30 mouse cellular contexts compared by ENCODE assay signal in genomic region chr17:56740788-56741160, GRCm38 (mm10). TPM values are rescaled to one million over a fixed set of nuclear protein-coding genes. Genes with fewer than 3 reads are reported as not detected.
DNase-seq lines count a peak whose midpoint lies in the region; ATAC-seq and TF ChIP-seq lines count a peak whose summit lies in the region.
"Had no signal": no experiment of that assay in that cellular context is flagged by ENCODE, and none has a peak within 500 bp of the region (broad histone marks: within the 10 kb centered on the region; RNA-seq: fewer than 3 reads in every experiment).

No protein-coding gene starts in this region.

- no peak for TF ChIP-seq POLR2A in cerebellum, adult 2 months (IDR thresholded peaks at IDR 0.05; ENCODE audit: borderline replicate concordance, insufficient read depth, low read length)

- in situ Hi-C loops in ES-E14 (cut with MboI; ENCODE audit: low sequenced_read_pairs in 2 of 2, unreplicated experiment in 2 of 2): no loop called here

- H3K36me3 ChIP-seq in heart, embryonic 10.5 days: no peaks in the 10 kb centered on the region
- no peaks in the 10 kb centered on the region for H3K36me3 ChIP-seq in heart, embryonic 16.5 days (ENCODE audit: control insufficient read depth, insufficient read depth)
- H3K36me3 ChIP-seq in lung, postnatal 0 days (ENCODE audit: insufficient read depth, low read length): no peaks in the 10 kb centered on the region
- H3K36me3 ChIP-seq in ES-E14 (ENCODE audit: control insufficient read depth, insufficient read depth, low read length, poor library complexity, severe bottlenecking): no peaks in the 10 kb centered on the region
- H3K36me3 ChIP-seq: embryonic facial prominence, embryonic 13.5 days; forebrain, embryonic 10.5 days; forebrain, embryonic 15.5 days; hindbrain, embryonic 10.5 days; hindbrain, embryonic 15.5 days; kidney, embryonic 15.5 days; limb, embryonic 12.5 days; liver, embryonic 15.5 days had no signal

- H3K9ac ChIP-seq in heart, embryonic 16.5 days (ENCODE audit: low read length): no peak overlapping the region; the same call in 1 of the 2 replicates
- no peak overlapping the region for H3K9ac ChIP-seq in lung, postnatal 0 days (replicated peaks; ENCODE audit: low read depth)
- H3K9ac ChIP-seq in ES-E14 (ENCODE audit: insufficient read depth, low read depth, low read length, poor library complexity, severe bottlenecking): peak overlapping the region; percentile 44; the same call in 1 of the 2 replicates
- H3K9ac ChIP-seq: embryonic facial prominence, embryonic 13.5 days; forebrain, embryonic 15.5 days; hindbrain, embryonic 15.5 days; kidney, embryonic 15.5 days; limb, embryonic 12.5 days; liver, embryonic 15.5 days had no signal

- no peak for DNase-seq in heart, embryonic 10.5 days (ENCODE audit: low spot score)
- DNase-seq in heart, adult 9 months (ENCODE audit: low spot score in 2 of 2): no peak
- no peak for DNase-seq in heart, adult 18-20 months
- DNase-seq in lung, postnatal 0 days (ENCODE audit: low spot score): peak; percentile 21
- no peak for DNase-seq in lung, postnatal 10 days
- DNase-seq in ES-E14 (ENCODE audit: low read depth, low spot score): no peak
- DNase-seq in cerebellum, adult 2 months: no peak
- DNase-seq: cerebellum, adult 11 months; cerebellum, adult 9-11 months; gastrocnemius, postnatal 25 days; heart, adult 11 months; kidney, adult 11 months; kidney, postnatal 25 days; midbrain, embryonic 14.5 days; thymus, postnatal 14 days had no signal

- H3K4me3 ChIP-seq in heart, embryonic 10.5 days: 0 out of 2 replicates have a peak overlapping the region, but pooled peaks have one; percentile 1
- H3K4me3 ChIP-seq in heart, embryonic 16.5 days (ENCODE audit: low read length): no peak overlapping the region
- H3K4me3 ChIP-seq in lung, postnatal 0 days (ENCODE audit: low read depth, low read length): no peak overlapping the region
- peak overlapping the region; percentile 52 to 61; a peak in 3 of 4 replicates for H3K4me3 ChIP-seq in ES-E14 (ENCODE audit: insufficient read depth in 1 of 2, low read depth in 1 of 2, low read length in 2 of 2, poor library complexity in 1 of 2, severe bottlenecking in 1 of 2)
- no peak overlapping the region for H3K4me3 ChIP-seq in cerebellum, adult 2 months (replicated peaks; ENCODE audit: insufficient read depth, low read depth, low read length)
- H3K4me3 ChIP-seq: embryonic facial prominence, embryonic 13.5 days; forebrain, embryonic 10.5 days; forebrain, embryonic 15.5 days; hindbrain, embryonic 10.5 days; hindbrain, embryonic 15.5 days; kidney, embryonic 15.5 days; layer of hippocampus, adult 2 months; left cerebral cortex, adult 2 months; limb, embryonic 12.5 days; liver, embryonic 15.5 days; megakaryocyte, embryonic 14.5 days had no signal

- H3K27ac ChIP-seq in heart, embryonic 10.5 days: no peak overlapping the region
- H3K27ac ChIP-seq in heart, embryonic 16.5 days (ENCODE audit: low read length): peak overlapping the region; percentile 93
- H3K27ac ChIP-seq in lung, postnatal 0 days (ENCODE audit: low read length): no peak overlapping the region
- H3K27ac ChIP-seq in ES-E14 (ENCODE audit: insufficient read depth, low read depth, low read length, poor library complexity, severe bottlenecking): 0 out of 2 replicates have a peak overlapping the region, but pooled peaks have one; percentile 16
- no peak overlapping the region for H3K27ac ChIP-seq in cerebellum, adult 2 months (ENCODE audit: insufficient read depth, low read length)
- H3K27ac ChIP-seq: embryonic facial prominence, embryonic 13.5 days; forebrain, embryonic 10.5 days; forebrain, embryonic 15.5 days; hindbrain, embryonic 10.5 days; hindbrain, embryonic 15.5 days; kidney, embryonic 15.5 days; layer of hippocampus, adult 2 months; left cerebral cortex, adult 2 months; limb, embryonic 12.5 days; liver, embryonic 15.5 days had no signal

- no peak for TF ChIP-seq EP300 in lung, postnatal 0 days (IDR thresholded peaks at IDR 0.05)

- no peak for TF ChIP-seq CTCF in lung, postnatal 0 days (IDR thresholded peaks at IDR 0.05)
- no peak for TF ChIP-seq CTCF in cerebellum, adult 2 months (IDR thresholded peaks at IDR 0.05; ENCODE audit: borderline replicate concordance, insufficient read depth, low read depth, low read length)

- H3K27me3 ChIP-seq in heart, embryonic 10.5 days (ENCODE audit: insufficient read depth, poor library complexity, severe bottlenecking): peaks cover 37% of the 10 kb centered on the region
- no peaks in the 10 kb centered on the region for H3K27me3 ChIP-seq in heart, embryonic 16.5 days (ENCODE audit: control insufficient read depth, insufficient read depth, low read length)
- H3K27me3 ChIP-seq in lung, postnatal 0 days (replicated peaks; ENCODE audit: insufficient read depth, low read length): no peaks in the 10 kb centered on the region
- no peaks in the 10 kb centered on the region; the same call in 1 of the 2 replicates for H3K27me3 ChIP-seq in cerebellum, adult 2 months (ENCODE audit: control insufficient read depth, insufficient read depth, low read length)
- H3K27me3 ChIP-seq: embryonic facial prominence, embryonic 13.5 days; forebrain, embryonic 15.5 days; hindbrain, embryonic 15.5 days; kidney, embryonic 15.5 days had no signal

- 68% methylated on average over 17 of the region's 17 CpGs for WGBS in heart, embryonic 10.5 days
- WGBS in heart, embryonic 16.5 days: 51% methylated on average over 17 of the region's 17 CpGs
- WGBS in lung, postnatal 0 days: 70% methylated on average over 17 of the region's 17 CpGs
- 80% methylated on average over 17 of the region's 17 CpGs for WGBS in cerebellum, adult 2 months

- H3K4me2 ChIP-seq in heart, embryonic 16.5 days (ENCODE audit: low read depth, low read length): 0 out of 2 replicates have a peak overlapping the region, but pooled peaks have one; percentile 10
- H3K4me2 ChIP-seq in lung, postnatal 0 days (replicated peaks; ENCODE audit: low read depth, low read length): no peak overlapping the region
- H3K4me2 ChIP-seq: embryonic facial prominence, embryonic 13.5 days; forebrain, embryonic 15.5 days; hindbrain, embryonic 15.5 days; kidney, embryonic 15.5 days; limb, embryonic 12.5 days; liver, embryonic 15.5 days had no signal

- peaks cover 14% of the 10 kb centered on the region for H3K4me1 ChIP-seq in heart, embryonic 10.5 days
- peaks cover 27% of the 10 kb centered on the region for H3K4me1 ChIP-seq in heart, embryonic 16.5 days (ENCODE audit: control insufficient read depth, insufficient read depth, low read length)
- H3K4me1 ChIP-seq in lung, postnatal 0 days (ENCODE audit: insufficient read depth, low read depth, low read length): no peaks in the 10 kb centered on the region
- peaks cover 0 to 3% of the 10 kb centered on the region in 2 experiments; a peak in 2 of 4 replicates for H3K4me1 ChIP-seq in ES-E14 (ENCODE audit: control insufficient read depth in 2 of 2, insufficient read depth in 2 of 2, low read length in 2 of 2, poor library complexity in 1 of 2)
- H3K4me1 ChIP-seq in cerebellum, adult 2 months (ENCODE audit: control insufficient read depth, insufficient read depth, low read length): no peaks in the 10 kb centered on the region
- H3K4me1 ChIP-seq: forebrain, embryonic 10.5 days; forebrain, embryonic 15.5 days; hindbrain, embryonic 10.5 days; hindbrain, embryonic 15.5 days; kidney, embryonic 15.5 days; limb, embryonic 12.5 days; liver, embryonic 15.5 days had no signal

- ATAC-seq in heart, embryonic 16.5 days (replicated peaks; ENCODE audit: extremely low read depth, insufficient read depth, low FRiP score): peak; percentile 35
- ATAC-seq in lung, postnatal 0 days: peak; percentile 19; the same call in 1 of the 2 replicates
- ATAC-seq: forebrain, embryonic 15.5 days; inflammation-experienced regulatory T-cells, adult 6 months had no signal

- no peaks in the 10 kb centered on the region for H3K9me3 ChIP-seq in heart, embryonic 10.5 days
- no peaks in the 10 kb centered on the region for H3K9me3 ChIP-seq in heart, embryonic 16.5 days (replicated peaks; ENCODE audit: control insufficient read depth, low read length)
- H3K9me3 ChIP-seq in lung, postnatal 0 days (ENCODE audit: low read length): no peaks in the 10 kb centered on the region
- H3K9me3 ChIP-seq in ES-E14 (ENCODE audit: control insufficient read depth, insufficient read depth, low read depth, low read length): no peaks in the 10 kb centered on the region
- H3K9me3 ChIP-seq: embryonic facial prominence, embryonic 13.5 days; forebrain, embryonic 10.5 days; forebrain, embryonic 15.5 days; hindbrain, embryonic 10.5 days; hindbrain, embryonic 15.5 days; kidney, embryonic 15.5 days; limb, embryonic 12.5 days; liver, embryonic 15.5 days had no signal

RNA-seq across cellular contexts. Expression of gene Nrtn, which starts 16.6 kb away (rescaled TPM):
- 3.3 and 7.4 TPM in 2 replicates for polyA plus RNA-seq in heart, embryonic 10.5 days (2016; fragmentation: Nextera tagmentation; extraction: Ambion mirVana)
- polyA plus RNA-seq in heart, embryonic 16.5 days (2015; fragmentation: Nextera tagmentation; extraction: Ambion mirVana): 21.2 and 23.9 TPM in 2 replicates
- 10 to 100 TPM; 25.1 to 32.1 TPM for total RNA-seq in heart, adult 18-20 months (2021)
- 10.5 and 10.7 TPM in 2 replicates for polyA plus RNA-seq in lung, postnatal 0 days (2015; fragmentation: Nextera tagmentation; extraction: Ambion mirVana)
- total RNA-seq in ES-E14 (2012; rRNA removed): 8.4 and 17.7 TPM in 2 replicates
- polyA plus RNA-seq in cerebellum, adult 2 months (2012; rRNA removed): 7.2 and 9.3 TPM in 2 replicates
- total RNA-seq: common myeloid progenitor, adult 5-6 weeks; monocyte, adult 5-6 weeks had no signal
- polyA plus RNA-seq: inflammation-experienced regulatory T-cells, adult 6 months had no signal

RNA-seq across cellular contexts. Expression of gene Vmac, which starts 23.0 kb away (rescaled TPM):
- 10.2 and 12.7 TPM in 2 replicates for polyA plus RNA-seq in heart, embryonic 10.5 days (2016; fragmentation: Nextera tagmentation; extraction: Ambion mirVana)
- polyA plus RNA-seq in heart, embryonic 16.5 days (2015; fragmentation: Nextera tagmentation; extraction: Ambion mirVana): 12.8 and 14.6 TPM in 2 replicates
- total RNA-seq in heart, adult 18-20 months (2021): 1 to 10 TPM; 3.3 to 4.5 TPM
- 17.2 and 17.5 TPM in 2 replicates for polyA plus RNA-seq in lung, postnatal 0 days (2015; fragmentation: Nextera tagmentation; extraction: Ambion mirVana)
- 7.7 and 8.4 TPM in 2 replicates for total RNA-seq in ES-E14 (2012; rRNA removed)
- 17.0 and 18.2 TPM in 2 replicates for polyA plus RNA-seq in cerebellum, adult 2 months (2012; rRNA removed)

RNA-seq across cellular contexts. Expression of gene Ndufa11, which starts 23.2 kb away (rescaled TPM):
- 518 and 632 TPM in 2 replicates for polyA plus RNA-seq in heart, embryonic 10.5 days (2016; fragmentation: Nextera tagmentation; extraction: Ambion mirVana)
- polyA plus RNA-seq in heart, embryonic 16.5 days (2015; fragmentation: Nextera tagmentation; extraction: Ambion mirVana): 1,043 and 1,129 TPM in 2 replicates
- total RNA-seq in heart, adult 18-20 months (2021): 100 to 1,000 TPM; 844 to 954 TPM
- 380 and 426 TPM in 2 replicates for polyA plus RNA-seq in lung, postnatal 0 days (2015; fragmentation: Nextera tagmentation; extraction: Ambion mirVana)
- total RNA-seq in ES-E14 (2012; rRNA removed): 484 and 561 TPM in 2 replicates
- 518 and 557 TPM in 2 replicates for polyA plus RNA-seq in cerebellum, adult 2 months (2012; rRNA removed)

RNA-seq across cellular contexts. Expression of gene Dus3l, which starts 23.8 kb away (rescaled TPM):
- 39.6 and 41.4 TPM in 2 replicates for polyA plus RNA-seq in heart, embryonic 10.5 days (2016; fragmentation: Nextera tagmentation; extraction: Ambion mirVana)
- polyA plus RNA-seq in heart, embryonic 16.5 days (2015; fragmentation: Nextera tagmentation; extraction: Ambion mirVana): 31.7 and 34.9 TPM in 2 replicates
- 10 to 100 TPM; 15.3 to 16.1 TPM for total RNA-seq in heart, adult 18-20 months (2021)
- polyA plus RNA-seq in lung, postnatal 0 days (2015; fragmentation: Nextera tagmentation; extraction: Ambion mirVana): 26.3 and 29.7 TPM in 2 replicates
- total RNA-seq in ES-E14 (2012; rRNA removed): 70.2 and 108 TPM in 2 replicates
- 168 and 169 TPM in 2 replicates for polyA plus RNA-seq in cerebellum, adult 2 months (2012; rRNA removed)

RNA-seq across cellular contexts. Expression of gene Prr22, which starts 29.3 kb away (rescaled TPM):
- polyA plus RNA-seq in heart, embryonic 10.5 days (2016; fragmentation: Nextera tagmentation; extraction: Ambion mirVana): 1.3 and 2.1 TPM in 2 replicates
- polyA plus RNA-seq in heart, embryonic 16.5 days (2015; fragmentation: Nextera tagmentation; extraction: Ambion mirVana): 0.59 and 1.2 TPM in 2 replicates
- total RNA-seq in heart, adult 18-20 months (2021): under 1 TPM in 1 of 2 experiments, not detected in 1; 0.32 TPM
- polyA plus RNA-seq in lung, postnatal 0 days (2015; fragmentation: Nextera tagmentation; extraction: Ambion mirVana): 0.23 and 0.33 TPM in 2 replicates
- 1.2 and 1.5 TPM in 2 replicates for total RNA-seq in ES-E14 (2012; rRNA removed)
- polyA plus RNA-seq in cerebellum, adult 2 months (2012; rRNA removed): 3.0 and 3.5 TPM in 2 replicates
- total RNA-seq: common myeloid progenitor, adult 5-6 weeks had no signal

Comparison
In these comparisons a context has a peak if more than half of its experiments do, and no peak if none do; other contexts are left out.
1. H3K27ac ChIP-seq: peak in heart, embryonic 16.5 days (single experiment) and ES-E14 (single experiment); none in heart, embryonic 10.5 days (single experiment), lung, postnatal 0 days (single experiment) and cerebellum, adult 2 months (single experiment).
2. H3K4me3 ChIP-seq: peak in heart, embryonic 10.5 days (single experiment) and ES-E14 (2 of 2); none in heart, embryonic 16.5 days (single experiment), lung, postnatal 0 days (single experiment) and cerebellum, adult 2 months (single experiment).